Mouse (Mus musculus) heart, postnatal 4 days (tissue): Measurements from ENCODE around the gene 1600014C23Rik. TPM values are rescaled to one million over a fixed set of nuclear protein-coding genes. Genes with fewer than 3 reads are reported as not detected.
A peak's percentile ranks its signal among the peaks of the same experiment; 100 is the strongest.

Source experiments
- DNase-seq: peaks from one replicate; pipeline ENCODE4 v3.0.0; 2021
- total RNA-seq, 2 experiments: library from RNA; stranded (reverse); gene quantifications; 2 replicates each; pipeline ENCODE4 v1.2.3; 2021

1600014C23Rik gene
- total RNA-seq, 2 experiments from 2014 or later: 0.97 TPM; not detected in 1

DNA sequence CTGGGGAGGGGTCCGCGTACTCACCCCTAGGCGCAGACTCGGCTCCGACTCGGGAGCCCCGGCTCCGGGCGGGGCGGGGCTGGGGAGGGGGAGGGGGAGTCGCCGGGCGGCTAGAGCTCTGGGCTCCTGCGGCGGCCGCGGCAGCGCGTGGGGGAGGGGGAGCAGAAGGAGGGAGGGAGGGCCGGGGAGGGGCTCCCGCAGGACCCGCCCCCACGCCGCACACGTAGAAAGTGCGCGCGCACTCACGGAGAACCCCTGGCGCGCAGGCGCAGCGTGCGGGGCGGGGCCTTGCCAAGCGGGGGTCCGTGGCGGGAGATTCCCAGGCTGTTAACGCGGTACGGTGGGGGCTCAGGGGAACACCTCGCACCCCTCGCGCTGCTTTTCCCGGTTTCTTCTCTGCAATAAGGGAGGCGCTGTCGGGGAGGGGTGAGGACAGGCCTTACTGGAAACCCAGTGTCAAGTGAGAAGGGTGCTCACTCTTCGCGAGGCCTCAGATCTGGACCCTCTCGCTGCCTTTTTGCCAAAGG, 47.5 kb downstream of the 1600014C23Rik start, which contains the start of gene Mrpl14:
Gene Mrpl14 (plus strand): TSS at position 230 of the 527 bp plus-strand sequence.
- DNase-seq: peak; percentile 95

DNA sequence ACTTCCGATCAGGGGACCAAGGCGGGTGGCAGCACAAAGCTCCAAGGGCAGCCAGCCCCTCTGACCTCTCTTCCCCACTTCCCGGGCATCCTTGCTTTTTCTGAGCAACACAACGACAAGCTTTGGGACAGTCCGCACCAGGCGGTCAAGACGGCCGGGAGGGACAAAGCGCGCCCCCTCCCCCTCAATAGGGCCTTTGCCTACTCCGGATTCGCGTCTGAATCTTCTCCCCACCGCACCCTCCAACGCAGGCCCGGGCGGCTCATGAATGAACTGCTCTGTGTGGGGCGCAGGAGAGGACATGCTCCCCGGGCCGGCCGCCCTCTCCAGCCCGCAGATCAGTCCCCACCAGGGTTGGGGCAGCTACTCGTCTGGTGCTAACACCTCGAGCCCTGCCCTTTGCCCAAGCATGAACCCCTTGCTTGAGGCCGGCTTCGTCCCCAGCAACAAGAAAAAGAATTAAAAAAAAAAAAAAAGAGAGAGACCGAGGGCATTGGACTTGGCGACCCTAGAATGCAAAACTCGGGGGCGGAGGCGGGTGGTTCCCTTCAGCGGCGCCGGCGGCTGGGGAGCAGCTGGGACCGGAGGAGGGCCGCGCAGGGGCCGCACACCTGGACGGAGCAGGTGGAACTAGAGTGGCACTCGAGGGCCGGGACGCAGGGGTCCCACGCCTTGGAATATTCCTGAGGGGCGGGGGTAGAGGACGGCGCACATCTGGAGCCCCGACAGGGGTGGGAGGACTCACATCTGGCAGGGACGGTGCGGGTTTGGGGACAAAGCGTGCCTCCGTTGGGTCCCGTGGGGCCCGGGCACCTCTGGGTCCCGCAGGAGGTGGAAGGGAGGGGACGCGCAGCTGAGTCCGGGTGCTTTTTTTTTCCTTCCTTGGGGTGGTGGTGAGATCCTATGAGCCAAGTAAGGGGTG, 48.2 kb downstream of the 1600014C23Rik start:
- DNase-seq: peak; percentile 65

GRCm38 (mm10) chr17:45684667-45685131, 48.9 kb downstream of the 1600014C23Rik start:
- no peak for DNase-seq

Other genes with a start within 250 kb of the 1600014C23Rik start
- 10 to 100 TPM; 21.5 to 21.9 TPM for gene Aars2, start 227.0 kb downstream of the 1600014C23Rik start, total RNA-seq
- not detected for gene Tcte1, start 210.4 kb downstream of the 1600014C23Rik start, total RNA-seq
- under 1 TPM; 0.20 to 0.24 TPM for gene Tmem151b, start 184.2 kb downstream of the 1600014C23Rik start, total RNA-seq
- 1 to 10 TPM; 1.5 to 1.9 TPM for gene Nfkbie, start 178.1 kb downstream of the 1600014C23Rik start, total RNA-seq
- gene Slc35b2, start 170.0 kb downstream of the 1600014C23Rik start, total RNA-seq: 10 to 100 TPM; 37.3 to 39.2 TPM
- gene Hsp90ab1, start 160.6 kb downstream of the 1600014C23Rik start, total RNA-seq: 1,000 to 10,000 TPM; 1,093 to 1,133 TPM
- gene Slc29a1, start 134.2 kb downstream of the 1600014C23Rik start, total RNA-seq: 10 to 100 TPM; 77.9 to 96.2 TPM
- gene Mymx, start 131.7 kb downstream of the 1600014C23Rik start, total RNA-seq: not detected
- 1 to 10 TPM in 1 of 2 experiments, not detected in 1; 1.3 TPM for gene Capn11, start 74.5 kb downstream of the 1600014C23Rik start, total RNA-seq
- gene Mrpl14, start 47.5 kb downstream of the 1600014C23Rik start, total RNA-seq: 10 to 100 TPM; 89.8 to 90.8 TPM
- gene Tmem63b, start 46.9 kb downstream of the 1600014C23Rik start, total RNA-seq: 10 to 100 TPM; 74.3 to 77.1 TPM